Mouse (Mus musculus): ENCODE results near the gene Mau2. TPM values are rescaled to one million over a fixed set of nuclear protein-coding genes. Genes with fewer than 3 reads are reported as not detected.
"Not testable (repeated sequence)": the region's sequence is repeated elsewhere in the genome, so short reads cannot be mapped to it uniquely, and the experiment has no call there.

The Mau2 gene
- polyA plus RNA-seq, 1 experiment from 2014 or later: 72.0 TPM

GRCm38 (mm10) chr8:70012763-70013162, 29.8 kb downstream of the Mau2 start:
- Histone ChIP-seq H3K36me3 (peaks cover 21% of the 10 kb centered on the region), H3K4me3 (no peak overlapping the region), H3K4me2 (no peak overlapping the region), H3K27ac (no peak overlapping the region), H3K27me3 (no peaks in the 10 kb centered on the region), H3K4me1 (replicated peaks) (no peaks in the 10 kb centered on the region), H3K9ac (no peak overlapping the region), H3K9me3 (no peaks in the 10 kb centered on the region)
- 0 out of 2 replicates have a peak, but pooled peaks have one; percentile 67 for ATAC-seq (ENCODE audit: low FRiP score)
- 80% methylated on average over 1 of the region's 1 CpGs for whole genome bisulfite sequencing

- no peak for ATAC-seq (ENCODE audit: low FRiP score)
- Histone ChIP-seq H3K9me3 (no peaks in the 10 kb centered on the region), H3K9ac (no peak overlapping the region), H3K36me3 (peaks cover 17% of the 10 kb centered on the region), H3K4me1 (replicated peaks) (no peaks in the 10 kb centered on the region), H3K4me2 (no peak overlapping the region), H3K27ac (no peak overlapping the region), H3K27me3 (no peaks in the 10 kb centered on the region), H3K4me3 (no peak overlapping the region)
- WGBS: 83% methylated on average over 3 of the region's 3 CpGs
Observed at GRCm38 (mm10) chr8:70012350-70012749, 30.2 kb downstream of the Mau2 start.

GRCm38 (mm10) chr8:70010796-70011195, 31.7 kb downstream of the Mau2 start:
- not testable (repeated sequence) for H3K27me3 ChIP-seq; H3K27ac ChIP-seq; H3K9ac ChIP-seq; H3K4me1 ChIP-seq (replicated peaks); H3K9me3 ChIP-seq; H3K4me2 ChIP-seq; H3K36me3 ChIP-seq; H3K4me3 ChIP-seq; ATAC-seq (ENCODE audit: low FRiP score)
- 89% methylated on average over 14 of the region's 14 CpGs for WGBS

GRCm38 (mm10) chr8:70005178-70005577, 37.4 kb downstream of the Mau2 start:
- no peak overlapping the region for H3K4me3 ChIP-seq
- no peak overlapping the region for H3K4me2 ChIP-seq
- H3K9me3 ChIP-seq: no peaks in the 10 kb centered on the region
- ATAC-seq (ENCODE audit: low FRiP score): no peak
- 0 out of 2 replicates have a peak, but pooled peaks cover 5% of the 10 kb centered on the region for H3K4me1 ChIP-seq (replicated peaks)
- 45% methylated on average over 2 of the region's 2 CpGs for WGBS
- no peaks in the 10 kb centered on the region for H3K27me3 ChIP-seq
- H3K27ac ChIP-seq: no peak overlapping the region
- H3K9ac ChIP-seq: no peak overlapping the region
- no peaks in the 10 kb centered on the region for H3K36me3 ChIP-seq

- H3K9ac ChIP-seq: no peak overlapping the region
- H3K4me3 ChIP-seq: no peak overlapping the region
- ATAC-seq (ENCODE audit: low FRiP score): no peak
- no peak overlapping the region for H3K4me2 ChIP-seq
- no peaks in the 10 kb centered on the region for H3K9me3 ChIP-seq
- H3K4me1 ChIP-seq (replicated peaks): 0 out of 2 replicates have a peak, but pooled peaks cover 5% of the 10 kb centered on the region
- no peaks in the 10 kb centered on the region for H3K27me3 ChIP-seq
- no peak overlapping the region for H3K27ac ChIP-seq
- no peaks in the 10 kb centered on the region for H3K36me3 ChIP-seq
Observed at GRCm38 (mm10) chr8:70004345-70004744, 38.2 kb downstream of the Mau2 start.

- no peaks in the 10 kb centered on the region for H3K27me3 ChIP-seq
- no peak overlapping the region for H3K27ac ChIP-seq
- ATAC-seq (ENCODE audit: low FRiP score): no peak
- H3K36me3 ChIP-seq: no peaks in the 10 kb centered on the region
- H3K9me3 ChIP-seq: no peaks in the 10 kb centered on the region
- 57% methylated on average over 4 of the region's 4 CpGs for WGBS
- H3K4me1 ChIP-seq (replicated peaks): 0 out of 2 replicates have a peak, but pooled peaks cover 5% of the 10 kb centered on the region
- no peak overlapping the region for H3K4me3 ChIP-seq
- H3K4me2 ChIP-seq: no peak overlapping the region
- H3K9ac ChIP-seq: no peak overlapping the region
Observed at GRCm38 (mm10) chr8:70003204-70003657, 39.3 kb downstream of the Mau2 start.

- H3K4me2 ChIP-seq: peak overlapping the region; percentile 31; the same call in 1 of the 2 replicates
- H3K9ac ChIP-seq, H3K4me3 ChIP-seq: not testable (repeated sequence)
Observed at GRCm38 (mm10) chr8:70001892-70002191, 40.7 kb downstream of the Mau2 start.

GRCm38 (mm10) chr8:70001176-70001891, 41.2 kb downstream of the Mau2 start:
- H3K4me2 ChIP-seq: peak overlapping the region; percentile 31
- no peak overlapping the region for H3K27ac ChIP-seq
- H3K36me3 ChIP-seq: no peaks in the 10 kb centered on the region
- H3K9me3 ChIP-seq: no peaks in the 10 kb centered on the region
- 4% methylated on average over 16 of the region's 16 CpGs for WGBS
- H3K4me1 ChIP-seq (replicated peaks): peaks cover 10% of the 10 kb centered on the region; the same call in 1 of the 2 replicates
- no peak overlapping the region for H3K4me3 ChIP-seq
- 0 out of 2 replicates have a peak, but pooled peaks have one; percentile 24 for ATAC-seq (ENCODE audit: low FRiP score)
- H3K9ac ChIP-seq: no peak overlapping the region
- no peaks in the 10 kb centered on the region for H3K27me3 ChIP-seq

More at GRCm38 (mm10) chr8:70001892-70002191, 40.7 kb downstream of the Mau2 start:
- H3K27me3 ChIP-seq; H3K27ac ChIP-seq; ATAC-seq (ENCODE audit: low FRiP score); H3K4me1 ChIP-seq (replicated peaks); H3K9me3 ChIP-seq; H3K36me3 ChIP-seq: not testable (repeated sequence)
- 40% methylated on average over 7 of the region's 7 CpGs for WGBS

- no peak overlapping the region for H3K9ac ChIP-seq
- no peaks in the 10 kb centered on the region for H3K36me3 ChIP-seq
- ATAC-seq (ENCODE audit: low FRiP score): no peak
- H3K4me2 ChIP-seq: no peak overlapping the region
- H3K4me3 ChIP-seq: no peak overlapping the region
- H3K9me3 ChIP-seq: no peaks in the 10 kb centered on the region
- WGBS: 84% methylated on average over 2 of the region's 2 CpGs
- H3K4me1 ChIP-seq (replicated peaks): peaks cover 13% of the 10 kb centered on the region
- H3K27me3 ChIP-seq: no peaks in the 10 kb centered on the region
- no peak overlapping the region for H3K27ac ChIP-seq
Observed at GRCm38 (mm10) chr8:70000226-70000625, 42.3 kb downstream of the Mau2 start.

GRCm38 (mm10) chr8:69999236-69999635, 43.3 kb downstream of the Mau2 start:
- Histone ChIP-seq H3K36me3 (no peaks in the 10 kb centered on the region), H3K27ac (no peak overlapping the region), H3K4me2 (no peak overlapping the region), H3K4me3 (no peak overlapping the region), H3K9ac (no peak overlapping the region), H3K9me3 (no peaks in the 10 kb centered on the region), H3K27me3 (no peaks in the 10 kb centered on the region), H3K4me1 (replicated peaks) (peaks cover 22% of the 10 kb centered on the region)
- no peak for ATAC-seq (ENCODE audit: low FRiP score)
- WGBS: 85% methylated on average over 4 of the region's 4 CpGs

GRCm38 (mm10) chr8:69998706-69999105, 43.8 kb downstream of the Mau2 start:
- no peaks in the 10 kb centered on the region for H3K9me3 ChIP-seq
- no peaks in the 10 kb centered on the region for H3K36me3 ChIP-seq
- 94% methylated on average over 3 of the region's 3 CpGs for WGBS
- peaks cover 25% of the 10 kb centered on the region for H3K4me1 ChIP-seq (replicated peaks)
- no peaks in the 10 kb centered on the region for H3K27me3 ChIP-seq
- ATAC-seq (ENCODE audit: low FRiP score): no peak
- H3K4me3 ChIP-seq: no peak overlapping the region
- no peak overlapping the region for H3K4me2 ChIP-seq
- H3K27ac ChIP-seq: no peak overlapping the region
- H3K9ac ChIP-seq: no peak overlapping the region

GRCm38 (mm10) chr8:69996589-69997285, 45.8 kb downstream of the Mau2 start:
- Histone ChIP-seq H3K4me3 (peak overlapping the region; percentile 89), H3K4me2 (peak overlapping the region; percentile 85), H3K27me3 (no peaks in the 10 kb centered on the region), H3K27ac (peak overlapping the region; percentile 80), H3K9me3 (no peaks in the 10 kb centered on the region), H3K4me1 (replicated peaks) (peaks cover 32% of the 10 kb centered on the region), H3K36me3 (peaks cover 7% of the 10 kb centered on the region), H3K9ac (peak overlapping the region; percentile 78)
- 3% methylated on average over 34 of the region's 35 CpGs for WGBS
- no peak for ATAC-seq (ENCODE audit: low FRiP score)
